Mouse (Mus musculus) ZHBTc4 (cell line): ENCODE data around the gene Tgm4.

Experiments
- DNase-seq: peaks from one replicate; pipeline ENCODE4 v3.0.0-alpha.2; 2011; ENCODE audit warnings: low read depth, low spot score

Tgm4 gene

DNA sequence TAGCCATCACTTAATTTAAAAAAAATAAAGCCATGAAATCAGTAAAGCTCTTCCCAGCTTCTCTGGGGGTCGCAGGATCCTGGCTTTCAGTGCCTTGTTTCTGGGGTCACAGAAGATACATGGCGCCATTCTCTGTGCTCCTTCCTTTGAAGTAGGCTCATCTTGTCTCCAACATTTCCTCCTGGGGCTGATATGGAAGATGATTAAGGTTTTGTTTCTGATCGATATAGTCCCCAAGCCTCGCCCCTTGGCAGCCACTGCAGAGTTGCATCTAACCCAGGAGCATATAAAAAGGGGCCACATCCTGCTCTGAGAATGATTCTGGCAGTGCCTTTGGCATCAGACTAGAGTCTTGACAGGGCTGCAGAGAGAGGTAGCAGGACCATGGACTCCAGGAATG lies at the start of gene Tgm4:
Gene Tgm4 (plus strand): TSS at position 301 of the 400 bp plus-strand sequence.
- no peak for DNase-seq

DNA sequence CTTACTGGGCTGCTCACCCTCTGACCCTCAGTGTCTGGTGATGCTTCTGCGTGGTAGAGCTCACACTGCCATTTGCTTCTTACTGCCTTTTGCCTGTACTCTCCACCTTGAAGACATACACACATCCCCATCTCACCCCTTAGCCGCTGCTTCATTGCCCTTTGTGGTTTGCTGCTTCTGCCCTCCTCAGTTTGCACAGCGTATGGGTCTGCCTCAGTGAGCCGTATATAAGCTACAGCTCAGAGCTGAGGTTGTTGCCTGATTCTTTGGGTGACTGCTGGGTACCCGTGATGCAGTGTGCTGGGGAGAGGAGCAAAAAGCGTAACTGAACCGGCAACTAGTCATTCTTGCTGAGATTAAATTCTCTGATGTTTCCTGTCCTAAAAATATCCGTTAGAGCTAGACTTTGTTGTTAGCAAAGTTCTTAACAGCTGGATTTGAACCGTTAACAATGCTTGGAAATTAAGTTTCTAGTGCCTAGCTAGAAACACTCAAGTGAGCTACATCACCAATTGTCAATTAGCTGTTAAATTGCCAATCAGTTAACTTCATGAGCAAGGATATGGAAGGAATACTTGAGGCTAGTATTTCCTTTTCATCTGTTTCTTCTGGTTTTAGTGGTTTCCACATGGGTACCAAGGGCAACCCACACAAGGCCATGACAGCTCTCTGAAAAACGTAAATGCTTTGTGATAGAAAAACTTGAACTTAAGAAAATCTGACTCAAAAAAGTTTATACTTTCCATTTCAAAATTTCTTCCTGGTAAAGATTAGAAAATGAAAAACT lies 35.9 kb upstream of the Tgm4 start:
- no peak for DNase-seq

- no peak for DNase-seq
Measured at GRCm38 (mm10) chr9:122999193-122999586, 35.3 kb upstream of the Tgm4 start.

DNA sequence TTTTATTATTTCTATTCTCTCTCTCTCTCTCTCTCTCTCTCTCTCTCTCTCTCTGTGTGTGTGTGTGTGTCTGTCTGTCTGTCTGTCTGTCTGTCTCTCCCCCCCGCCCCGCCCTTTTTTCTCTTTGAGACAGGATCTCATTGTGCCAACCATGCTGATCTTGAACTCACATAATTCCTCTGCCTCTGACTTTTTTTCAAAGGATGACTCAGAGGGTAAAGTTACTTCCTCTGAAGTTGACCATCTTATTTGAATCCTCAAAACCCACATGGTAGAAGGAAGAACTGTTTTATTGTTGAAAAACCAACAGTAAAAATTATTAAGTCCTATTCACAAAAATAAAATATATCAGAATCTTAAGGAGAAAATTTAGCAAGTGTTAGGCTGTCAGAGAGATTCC lies 29.8 kb upstream of the Tgm4 start:
- no peak for DNase-seq

DNA sequence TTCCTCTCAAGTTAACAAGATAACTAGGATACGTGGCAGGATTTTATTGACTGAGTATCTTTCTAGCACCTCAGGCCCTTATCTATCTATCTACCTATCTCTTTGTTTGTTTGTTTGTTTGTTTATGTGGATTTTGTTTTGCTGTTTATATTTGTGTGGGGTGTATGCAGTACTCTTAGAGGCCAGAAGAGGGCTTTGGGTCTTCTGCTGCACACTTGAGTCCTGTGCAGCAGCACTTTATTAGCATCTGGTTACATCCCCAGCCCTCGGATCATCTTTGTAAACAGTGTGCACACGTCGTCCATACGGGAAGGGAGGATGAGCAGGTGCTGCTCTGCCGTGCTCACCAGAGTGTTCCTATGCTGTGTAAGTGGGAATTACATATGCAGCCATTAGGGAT lies 28.5 kb upstream of the Tgm4 start:
- DNase-seq, result peak; percentile 53

GRCm38 (mm10) chr9:123020995-123021631 lies 13.4 kb upstream of the Tgm4 start, which contains the start of gene Tmem42:
Gene Tmem42, plus strand, starts transcription at chr9:123021326.
- peak; percentile 92 for DNase-seq

GRCm38 (mm10) chr9:123021636-123022379 lies 12.7 kb upstream of the Tgm4 start:
- DNase-seq, result no peak

DNA sequence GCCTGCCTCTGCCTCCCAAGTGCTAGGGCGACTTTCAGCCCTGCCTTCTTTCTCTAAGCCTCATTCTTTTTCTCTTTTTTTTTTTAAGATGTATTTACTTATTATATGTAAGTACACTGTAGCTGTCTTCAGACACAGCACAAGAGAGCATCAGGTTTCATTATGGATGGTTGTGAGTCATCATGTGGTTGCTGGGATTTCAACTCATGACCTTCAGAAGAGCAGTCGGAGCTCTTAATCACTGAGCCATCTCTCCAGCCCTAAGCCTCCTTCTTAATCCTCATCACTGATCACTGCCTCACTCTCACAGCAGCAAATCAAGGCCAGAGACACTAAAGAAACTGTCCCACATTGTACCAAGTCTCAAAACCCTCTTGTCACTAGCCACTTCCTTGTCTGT lies 10.3 kb upstream of the Tgm4 start:
- no peak for DNase-seq

- no peak for DNase-seq
Measured at GRCm38 (mm10) chr9:123031496-123032246, 2.9 kb upstream of the Tgm4 start.

DNA sequence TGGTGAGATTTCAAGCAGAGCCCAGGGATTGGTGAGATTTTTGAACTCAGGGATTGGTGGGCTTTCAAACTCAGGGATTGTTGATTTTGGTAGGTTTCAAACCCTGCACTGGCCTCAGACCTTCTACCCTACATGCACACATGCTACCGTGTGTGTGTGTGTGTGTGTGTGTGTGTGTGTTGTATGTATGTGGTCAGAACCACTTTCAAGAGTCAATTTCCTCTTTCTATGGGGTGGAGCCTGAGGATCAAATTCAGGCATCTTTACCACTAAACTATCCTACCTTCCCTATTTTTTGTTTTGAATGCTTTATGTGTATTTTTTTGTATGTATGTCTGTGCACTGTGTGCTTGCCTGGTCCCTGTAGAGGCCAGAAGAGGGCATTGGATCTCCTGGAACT lies 13.1 kb downstream of the Tgm4 start:
- DNase-seq, result no peak

DNA sequence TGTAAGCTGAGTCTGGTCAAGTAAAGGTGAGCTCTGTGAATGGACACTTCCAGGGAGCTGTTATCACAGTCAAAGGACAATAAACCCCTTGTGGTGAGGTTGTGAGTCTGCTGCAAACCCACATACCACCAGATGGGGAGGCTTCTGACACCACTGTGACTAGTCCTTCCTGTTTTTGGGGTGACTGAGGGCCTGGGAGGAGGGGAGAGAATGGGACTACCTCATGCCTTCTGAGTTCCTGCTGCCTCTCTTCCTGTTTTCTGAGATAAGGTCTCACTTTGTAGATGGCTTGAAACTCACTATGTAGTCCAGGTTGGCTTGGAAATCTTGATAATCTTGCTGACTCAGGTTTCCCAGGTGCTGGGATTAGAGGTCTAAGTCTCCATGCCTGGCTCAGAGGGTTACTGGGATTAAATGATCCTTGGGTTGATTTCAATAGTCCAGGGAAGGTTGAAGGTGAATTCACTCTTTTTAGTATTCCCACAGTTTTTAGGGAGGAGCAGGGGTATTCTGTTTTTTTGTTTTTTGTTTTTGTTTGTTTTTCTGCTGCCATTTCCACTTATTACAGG lies 24.3 kb downstream of the Tgm4 start:
- no peak for DNase-seq

- DNase-seq, result no peak
Measured at GRCm38 (mm10) chr9:123060172-123060571, 25.6 kb downstream of the Tgm4 start.

GRCm38 (mm10) chr9:123079149-123079548 lies 44.6 kb downstream of the Tgm4 start:
- DNase-seq, result no peak

- no peak for DNase-seq
Measured at GRCm38 (mm10) chr9:123080355-123080754, 45.8 kb downstream of the Tgm4 start.

DNA sequence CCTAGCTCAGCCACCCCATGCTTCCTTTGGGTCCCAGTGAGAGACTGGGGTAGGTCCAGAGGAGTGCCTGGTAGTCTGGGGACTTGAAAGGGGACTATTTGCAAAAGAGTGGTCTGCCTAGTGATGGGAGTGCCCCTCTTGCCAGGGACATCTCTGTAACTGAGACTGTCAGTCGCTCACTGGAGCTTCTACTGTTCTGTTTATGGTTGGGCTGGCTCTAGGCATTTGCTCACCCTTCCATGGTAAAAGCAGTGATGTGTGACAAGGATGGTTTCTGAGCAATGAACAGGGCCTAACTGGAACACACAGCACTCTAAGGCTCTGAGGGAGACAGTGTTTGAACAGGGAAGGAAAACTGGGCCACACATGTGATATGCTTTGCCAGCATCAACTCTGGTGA lies 46.3 kb downstream of the Tgm4 start:
- DNase-seq, result no peak

DNA sequence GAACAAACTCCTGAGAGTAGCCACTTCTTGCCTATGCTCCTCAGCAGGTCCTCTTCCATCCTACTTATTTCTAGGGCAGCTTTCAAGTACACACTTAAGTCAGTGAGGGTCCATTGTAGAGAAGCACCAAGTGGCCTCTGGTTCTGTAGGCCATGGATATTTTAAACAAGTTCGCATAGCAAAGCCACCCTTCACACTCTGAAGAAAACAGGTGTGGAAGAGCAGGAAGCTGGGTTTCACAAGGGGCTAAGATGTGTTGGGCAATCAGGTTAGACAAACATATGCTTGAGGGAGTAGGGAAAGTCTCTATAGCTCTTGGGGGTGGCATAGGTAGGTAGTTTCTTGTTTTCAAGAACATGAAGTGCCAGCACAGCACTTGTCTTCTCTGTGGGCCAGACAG lies 50.8 kb downstream of the Tgm4 start:
- no peak for DNase-seq

- DNase-seq, result no peak
Measured at GRCm38 (mm10) chr9:123087558-123087957, 53.0 kb downstream of the Tgm4 start.

DNA sequence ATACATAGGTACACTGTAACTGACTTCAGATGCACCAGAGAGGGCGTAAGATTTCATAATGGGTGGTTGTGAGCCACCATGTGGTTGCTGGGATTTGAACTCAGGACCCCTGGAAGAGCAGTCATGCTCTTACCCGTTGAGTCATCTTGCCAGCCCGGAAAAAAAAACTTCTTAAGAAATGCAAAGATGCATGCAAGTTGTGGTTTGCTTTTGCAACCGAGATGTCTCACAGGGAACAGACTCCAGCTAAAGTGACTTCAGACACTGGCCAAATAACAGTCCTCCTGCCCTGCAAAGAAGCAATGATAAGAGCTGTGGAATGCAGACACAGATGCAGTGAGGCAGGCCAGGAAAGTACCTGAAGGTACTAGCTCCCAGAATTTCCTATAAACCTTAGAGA lies 56.3 kb downstream of the Tgm4 start:
- DNase-seq, result no peak

DNA sequence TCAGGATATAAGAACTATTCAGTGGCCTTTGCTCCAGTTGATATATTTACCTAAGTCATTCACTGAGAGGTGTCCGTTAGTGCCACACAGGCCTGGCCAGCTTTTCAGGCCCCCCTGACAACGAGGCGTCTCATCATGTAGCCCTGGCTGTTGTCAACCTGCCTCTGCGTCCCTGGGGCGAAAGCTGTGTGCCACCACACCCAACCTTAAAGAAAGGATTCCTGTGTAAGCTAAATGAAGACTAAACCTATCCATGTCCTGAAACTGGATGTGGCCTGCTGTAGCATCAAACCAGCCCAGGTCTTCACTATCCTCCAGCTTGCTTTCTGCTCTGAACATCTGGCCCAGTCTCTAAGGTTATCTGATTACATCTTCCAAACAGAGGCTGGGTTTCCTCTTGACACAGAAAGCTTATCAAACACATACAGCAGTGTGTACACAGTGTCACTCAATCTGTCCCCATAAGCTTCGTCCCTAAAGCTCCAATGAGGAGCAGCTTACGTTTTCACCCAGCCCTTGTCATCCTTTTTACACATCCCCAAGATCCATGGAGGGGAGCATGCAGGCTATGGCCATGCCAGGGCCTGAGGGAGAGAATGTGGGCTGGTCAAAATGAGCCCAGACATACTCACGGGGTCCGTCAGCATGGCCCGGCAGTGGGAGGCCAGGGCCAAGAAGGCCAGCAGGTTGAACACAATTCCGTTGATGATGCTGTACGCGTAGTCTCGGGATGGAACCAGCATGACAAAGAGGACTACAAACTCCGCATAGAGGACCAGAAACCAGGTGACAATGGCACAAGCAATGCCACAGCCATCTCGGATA lies 65.3 kb downstream of the Tgm4 start:
- DNase-seq, result no peak

DNA sequence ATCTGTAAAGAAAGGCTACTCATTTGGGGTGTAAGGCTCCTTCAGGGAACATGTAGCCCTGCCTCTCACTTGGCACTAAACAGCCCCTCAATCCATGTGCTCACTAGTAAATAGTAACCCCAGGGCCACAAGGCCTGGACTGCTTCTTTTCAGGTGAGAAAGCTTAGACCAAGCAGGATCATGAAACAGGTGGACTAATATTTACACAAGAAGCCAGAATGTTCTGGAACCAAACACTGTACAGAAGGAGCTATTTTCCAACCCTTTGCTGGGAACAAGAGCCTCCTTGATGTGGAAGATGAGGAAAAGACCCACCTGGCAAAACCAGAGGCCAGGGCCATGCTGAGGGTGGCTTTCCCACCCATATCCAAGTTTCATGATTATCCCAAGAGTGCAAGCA lies 68.9 kb downstream of the Tgm4 start:
- DNase-seq, result no peak

DNA sequence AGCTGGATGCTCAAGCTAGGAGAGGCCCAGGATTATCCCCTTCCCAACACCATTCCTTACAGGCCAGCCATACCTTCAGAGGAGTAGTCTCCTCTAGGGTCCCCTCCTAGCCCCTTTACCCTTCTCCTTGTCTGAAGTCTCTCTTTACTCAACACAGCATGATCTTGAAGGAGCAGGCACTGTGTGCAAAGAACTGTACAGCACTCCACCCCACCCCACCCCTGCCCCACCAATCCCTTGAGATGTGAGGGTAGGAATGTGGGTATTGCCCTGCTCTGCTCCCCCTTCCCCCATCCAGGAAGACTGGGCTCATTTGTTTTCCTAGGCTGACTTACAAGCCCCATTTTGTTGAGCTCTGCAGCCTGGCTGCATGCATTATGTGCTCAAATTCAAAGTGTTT lies 69.8 kb downstream of the Tgm4 start:
- no peak for DNase-seq
